In the genomic region with DNA sequence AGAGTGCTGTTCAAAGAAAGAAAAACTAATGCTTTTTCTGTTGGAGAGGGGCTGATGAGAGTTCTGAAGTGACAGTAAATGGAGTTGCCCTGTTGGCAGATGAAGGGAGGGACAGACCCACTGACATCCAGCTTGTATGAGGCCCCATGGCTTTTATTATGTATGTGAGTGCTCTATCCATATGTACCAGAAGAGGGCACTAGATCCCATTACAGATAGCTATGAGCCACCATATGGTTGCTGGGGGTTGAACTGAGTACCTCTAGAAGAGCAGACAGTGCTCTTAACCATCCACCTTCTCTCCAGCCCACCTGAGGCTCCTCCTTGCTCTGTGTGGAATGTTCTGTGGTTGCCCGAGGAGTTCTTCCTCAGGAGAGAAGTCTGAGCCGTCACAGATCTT, we compare ENCODE assay signal across 8 mouse cellular contexts. TPM values are rescaled to one million over a fixed set of nuclear protein-coding genes. Genes with fewer than 3 reads are reported as not detected.
DNase-seq lines count a peak whose midpoint lies in the region; ATAC-seq lines count a peak whose summit lies in the region.

No protein-coding gene starts in this region.

- no peaks in the 10 kb centered on the region for H3K4me1 ChIP-seq in forebrain, embryonic 14.5 days (ENCODE audit: control insufficient read depth, insufficient read depth, low read length)
- no peaks in the 10 kb centered on the region for H3K4me1 ChIP-seq in forebrain, embryonic 16.5 days (replicated peaks; ENCODE audit: control insufficient read depth, insufficient read depth, low read length)

- 0 out of 2 replicates have a peak, but pooled peaks have one; percentile 15 for ATAC-seq in forebrain, embryonic 14.5 days
- ATAC-seq in forebrain, embryonic 16.5 days: no peak; the same call in 1 of the 2 replicates
- peak; percentile 53; the same call in 1 of the 2 replicates for ATAC-seq in erythroid progenitor cell, adult 5-6 weeks (replicated peaks; ENCODE audit: low FRiP score, poor library complexity, severe bottlenecking)

- peak; percentile 68 for DNase-seq in forebrain, embryonic 14.5 days (ENCODE audit: low spot score)
- DNase-seq in right cerebral cortex, adult 18-20 months: peak; percentile 25
- no peak for DNase-seq in right cerebral cortex, postnatal 10 days (ENCODE audit: low spot score in 2 of 2)
- DNase-seq in retina, postnatal 1 day: peak; percentile 65
- no peak for DNase-seq in urinary bladder, postnatal 14 days (ENCODE audit: low spot score)
- DNase-seq in right cerebral cortex, postnatal 25 days: no peak

- no peak overlapping the region for H3K4me2 ChIP-seq in forebrain, embryonic 14.5 days (ENCODE audit: low read length)
- H3K4me2 ChIP-seq in forebrain, embryonic 16.5 days (ENCODE audit: low read length): no peak overlapping the region

- no peak overlapping the region for H3K9ac ChIP-seq in forebrain, embryonic 14.5 days (ENCODE audit: low read length)
- no peak overlapping the region for H3K9ac ChIP-seq in forebrain, embryonic 16.5 days (replicated peaks; ENCODE audit: low read depth, low read length)

- H3K36me3 ChIP-seq in forebrain, embryonic 14.5 days (ENCODE audit: control insufficient read depth, insufficient read depth, low read length): peaks cover 56% of the 10 kb centered on the region
- peaks cover 4% of the 10 kb centered on the region; the same call in 1 of the 2 replicates for H3K36me3 ChIP-seq in forebrain, embryonic 16.5 days (ENCODE audit: control insufficient read depth, insufficient read depth)

- H3K27ac ChIP-seq in forebrain, embryonic 14.5 days (ENCODE audit: low read depth, low read length): no peak overlapping the region
- H3K27ac ChIP-seq in forebrain, embryonic 16.5 days (ENCODE audit: low read length): no peak overlapping the region

- no peaks in the 10 kb centered on the region for H3K9me3 ChIP-seq in forebrain, embryonic 14.5 days (replicated peaks; ENCODE audit: control insufficient read depth, low read length)
- H3K9me3 ChIP-seq in forebrain, embryonic 16.5 days (ENCODE audit: control insufficient read depth, low read length): no peaks in the 10 kb centered on the region

- no peaks in the 10 kb centered on the region for H3K27me3 ChIP-seq in forebrain, embryonic 14.5 days (replicated peaks; ENCODE audit: control insufficient read depth, insufficient read depth, low read length)
- no peaks in the 10 kb centered on the region for H3K27me3 ChIP-seq in forebrain, embryonic 16.5 days (replicated peaks; ENCODE audit: control insufficient read depth, insufficient read depth, low read length)

- 78% methylated on average over 2 of the region's 2 CpGs for WGBS in forebrain, embryonic 14.5 days
- WGBS in forebrain, embryonic 16.5 days: 95% methylated on average over 2 of the region's 2 CpGs

- no peak overlapping the region for H3K4me3 ChIP-seq in forebrain, embryonic 14.5 days (ENCODE audit: low read depth, low read length)
- H3K4me3 ChIP-seq in forebrain, embryonic 16.5 days (replicated peaks; ENCODE audit: low read length): no peak overlapping the region

RNA-seq across cellular contexts. Expression of gene Cnbd2, which starts 6.3 kb away (rescaled TPM):
- polyA plus RNA-seq in forebrain, embryonic 14.5 days (2014; fragmentation: Nextera tagmentation; extraction: Ambion mirVana): 4.8 and 4.9 TPM in 2 replicates
- polyA plus RNA-seq in forebrain, embryonic 16.5 days (2015; fragmentation: Nextera tagmentation; extraction: Ambion mirVana): 5.0 and 6.9 TPM in 2 replicates
- total RNA-seq in erythroid progenitor cell, adult 5-6 weeks (2015; ENCODE audit: low replicate concordance): 5.4 TPM in 1 of 2 replicates, not detected in the other
- total RNA-seq in erythroid progenitor cell, adult 5-6 weeks (2017; ENCODE audit: low replicate concordance): 3.1 TPM in 1 of 2 replicates, not detected in the other

RNA-seq across cellular contexts. Expression of gene Scand1, which starts 6.7 kb away (rescaled TPM):
- polyA plus RNA-seq in forebrain, embryonic 14.5 days (2014; fragmentation: Nextera tagmentation; extraction: Ambion mirVana): 67.2 and 67.3 TPM in 2 replicates
- 60.6 and 64.9 TPM in 2 replicates for polyA plus RNA-seq in forebrain, embryonic 16.5 days (2015; fragmentation: Nextera tagmentation; extraction: Ambion mirVana)
- 3.8 TPM in 1 of 2 replicates, not detected in the other for total RNA-seq in erythroid progenitor cell, adult 5-6 weeks (2015; ENCODE audit: low replicate concordance)
- 1.4 and 2.8 TPM in 2 replicates for total RNA-seq in erythroid progenitor cell, adult 5-6 weeks (2017; ENCODE audit: low replicate concordance)

Comparison
In these comparisons a context has a peak if more than half of its experiments do, and no peak if none do; other contexts are left out.
1. DNase-seq: peak in forebrain, embryonic 14.5 days (single experiment), right cerebral cortex, adult 18-20 months (single experiment) and retina, postnatal 1 day (single experiment); none in right cerebral cortex, postnatal 10 days (0 of 2), urinary bladder, postnatal 14 days (single experiment) and right cerebral cortex, postnatal 25 days (single experiment).